Mouse (Mus musculus) myocyte (in vitro differentiated cells): ENCODE measurements around the gene Unc5b. TPM values are rescaled to one million over a fixed set of nuclear protein-coding genes. Genes with fewer than 3 reads are reported as not detected.

Experiments
- H3K27me3 ChIP-seq: one replicate; pipeline ENCODE4 v1.6.1; 2011; ENCODE audit not compliant: control insufficient read depth, insufficient read depth, insufficient read length
- H3K36me3 ChIP-seq: one replicate; pipeline ENCODE4 v1.6.1; 2011; ENCODE audit not compliant: control insufficient read depth, insufficient read depth
- H3K4me2 ChIP-seq: one replicate; pipeline ENCODE4 v1.6.1; 2011; ENCODE audit warnings: low read depth, control low read depth
- H3K4me3 ChIP-seq: one replicate; pipeline ENCODE4 v1.5.1; 2011; ENCODE audit warnings: mild to moderate bottlenecking, control low read depth, moderate library complexity
- H3K79me2 ChIP-seq: one replicate; pipeline ENCODE4 v1.6.1; 2011; ENCODE audit not compliant: control insufficient read depth, insufficient read depth
- H3ac ChIP-seq: one replicate; pipeline ENCODE4 v1.6.1; 2011; ENCODE audit not compliant: control insufficient read depth, insufficient read length
- CEBPB ChIP-seq: IDR thresholded peaks from 2 replicates; pipeline ENCODE4 v1.6.1; 2011; ENCODE audit warnings: mild to moderate bottlenecking, moderate library complexity; ENCODE audit not compliant: poor library complexity, insufficient read depth, severe bottlenecking
- E2F4 ChIP-seq: IDR thresholded peaks from one replicate; pipeline ENCODE4 v1.6.1; 2011; ENCODE audit warnings: mild to moderate bottlenecking, control low read depth, moderate library complexity; ENCODE audit not compliant: insufficient read depth
- MAX ChIP-seq: IDR thresholded peaks from one replicate; pipeline ENCODE4 v1.6.1; 2011; ENCODE audit warnings: low read depth, mild to moderate bottlenecking, control low read depth
- MYOD1 ChIP-seq, 3 experiments: IDR thresholded peaks; one replicate each; pipeline ENCODE4 v1.6.1; 2011; ENCODE audit warnings: control low read depth in 2 of 3, low read depth in 2 of 3, mild to moderate bottlenecking in 2 of 3, moderate library complexity in 1 of 3; ENCODE audit not compliant: insufficient read length in 2 of 3, control insufficient read depth in 1 of 3
- MYOG ChIP-seq, 3 experiments: IDR thresholded peaks; one replicate each; pipeline ENCODE4 v1.6.1; 2011; ENCODE audit warnings: control low read depth in 2 of 3, low read depth in 2 of 3, mild to moderate bottlenecking in 2 of 3; ENCODE audit not compliant: insufficient read length in 2 of 3, control insufficient read depth in 1 of 3, insufficient read depth in 1 of 3
- POLR2A ChIP-seq: IDR thresholded peaks from one replicate; pipeline ENCODE4 v1.6.1; 2011; ENCODE audit warnings: low read depth, mild to moderate bottlenecking, control low read depth, moderate library complexity; ENCODE audit not compliant: insufficient read length
- POLR2AphosphoS2 ChIP-seq: IDR thresholded peaks from one replicate; pipeline ENCODE4 v1.6.1; 2011; ENCODE audit warnings: low read depth, control low read depth; ENCODE audit not compliant: insufficient read length
- REST ChIP-seq: IDR thresholded peaks from one replicate; pipeline ENCODE4 v1.6.1; 2011; ENCODE audit warnings: mild to moderate bottlenecking, control low read depth, moderate library complexity; ENCODE audit not compliant: insufficient read depth, insufficient read length
- SRF ChIP-seq: IDR thresholded peaks from one replicate; pipeline ENCODE4 v1.6.1; 2011; ENCODE audit warnings: low read depth; ENCODE audit not compliant: control insufficient read depth, insufficient read length
- TCF12 ChIP-seq: IDR thresholded peaks from one replicate; pipeline ENCODE4 v1.6.1; 2011; ENCODE audit warnings: mild to moderate bottlenecking, control low read depth; ENCODE audit not compliant: poor library complexity, insufficient read depth, severe bottlenecking
- TCF3 ChIP-seq: IDR thresholded peaks from one replicate; pipeline ENCODE4 v1.6.1; 2011; ENCODE audit warnings: low read depth, control low read depth; ENCODE audit not compliant: insufficient read length
- USF1 ChIP-seq: IDR thresholded peaks from one replicate; pipeline ENCODE4 v1.6.1; 2011; ENCODE audit warnings: low read depth, mild to moderate bottlenecking, control low read depth, moderate library complexity
- polyA plus RNA-seq: library from polyadenylated mRNA; unstranded; fragments of >200 nt; fragmentation: generic; extraction: Trizol; gene quantifications from one replicate; pipeline ENCODE4 v1.2.1, GENCODE M21; 2012; ENCODE audit warnings: missing spikeins

The Unc5b gene
- polyA plus RNA-seq, 1 experiment: 91.9 TPM

DNA sequence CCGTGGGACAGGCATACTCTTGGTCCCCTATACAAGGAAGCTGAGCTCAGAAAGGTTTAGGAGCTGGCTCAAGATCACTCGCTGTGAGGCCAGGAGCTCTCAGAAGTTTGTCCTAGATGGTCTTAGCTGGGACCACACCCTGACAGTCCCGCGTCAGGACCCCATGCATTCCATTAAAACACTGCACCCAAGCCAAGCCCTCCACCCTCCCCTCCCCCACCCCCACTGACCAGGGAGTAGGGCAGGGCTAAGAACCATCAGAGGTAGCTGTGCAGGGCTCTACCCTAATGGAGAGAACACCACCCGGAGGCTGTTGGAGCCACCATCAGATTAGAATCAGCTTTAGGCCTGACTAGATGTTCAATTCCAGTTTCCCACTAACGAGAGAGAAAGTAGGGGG is 106.9 kb downstream of the Unc5b start:
- H3K79me2 ChIP-seq: no peaks in the 10 kb centered on the region
- H3K4me2 ChIP-seq: no peak overlapping the region
- H3ac ChIP-seq: no peak overlapping the region
- H3K4me3 ChIP-seq: no peak overlapping the region
- no peaks in the 10 kb centered on the region for H3K36me3 ChIP-seq
- TF ChIP-seq POLR2A: no peak
- no peak for TF ChIP-seq POLR2AphosphoS2
- TF ChIP-seq REST: no peak
- TF ChIP-seq SRF: no peak
- TF ChIP-seq MYOG (IDR thresholded peaks at IDR 0.05; ENCODE audit: control insufficient read depth in 1 of 3, insufficient read depth in 1 of 3, insufficient read length in 2 of 3, low read depth in 2 of 3): no peak
- no peak for TF ChIP-seq CEBPB
- no peak for TF ChIP-seq TCF12
- TF ChIP-seq TCF3: no peak
- no peak for TF ChIP-seq MYOD1 (IDR thresholded peaks at IDR 0.05; ENCODE audit: control insufficient read depth in 1 of 3, insufficient read length in 2 of 3, low read depth in 2 of 3)
- no peak for TF ChIP-seq MAX
- no peak for TF ChIP-seq USF1
- no peaks in the 10 kb centered on the region for H3K27me3 ChIP-seq

DNA sequence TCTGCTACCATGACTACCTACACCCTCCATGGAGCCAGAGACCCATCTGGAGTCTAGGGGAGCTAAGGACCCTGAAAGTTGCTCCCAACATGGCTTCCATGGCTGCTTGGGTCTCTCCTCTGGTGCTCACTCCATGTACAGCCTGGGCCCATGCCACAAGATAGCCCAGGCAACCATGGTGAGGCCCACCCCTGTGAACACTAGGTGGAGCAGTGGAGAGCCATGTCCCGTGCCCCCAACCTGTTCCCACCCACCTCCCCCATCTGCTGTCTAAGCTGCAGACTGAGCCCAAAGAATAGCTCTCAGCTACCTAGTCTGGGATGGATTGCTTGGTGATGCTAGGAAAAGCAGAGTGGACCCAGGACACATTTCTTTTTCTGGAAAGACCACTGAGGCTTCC is 108.0 kb downstream of the Unc5b start:
- Histone ChIP-seq H3K27me3 (no peaks in the 10 kb centered on the region), H3K4me3 (no peak overlapping the region), H3K36me3 (no peaks in the 10 kb centered on the region), H3ac (no peak overlapping the region), H3K4me2 (no peak overlapping the region), H3K79me2 (no peaks in the 10 kb centered on the region)
- TF ChIP-seq MYOD1 (IDR thresholded peaks at IDR 0.05; ENCODE audit: control insufficient read depth in 1 of 3, insufficient read length in 2 of 3, low read depth in 2 of 3) (no peak), REST (no peak), TCF3 (no peak), MYOG (IDR thresholded peaks at IDR 0.05; ENCODE audit: control insufficient read depth in 1 of 3, insufficient read depth in 1 of 3, insufficient read length in 2 of 3, low read depth in 2 of 3) (no peak), TCF12 (no peak), CEBPB (no peak), POLR2AphosphoS2 (no peak), POLR2A (no peak), USF1 (no peak), SRF (no peak), E2F4 (no peak), MAX (no peak)

DNA sequence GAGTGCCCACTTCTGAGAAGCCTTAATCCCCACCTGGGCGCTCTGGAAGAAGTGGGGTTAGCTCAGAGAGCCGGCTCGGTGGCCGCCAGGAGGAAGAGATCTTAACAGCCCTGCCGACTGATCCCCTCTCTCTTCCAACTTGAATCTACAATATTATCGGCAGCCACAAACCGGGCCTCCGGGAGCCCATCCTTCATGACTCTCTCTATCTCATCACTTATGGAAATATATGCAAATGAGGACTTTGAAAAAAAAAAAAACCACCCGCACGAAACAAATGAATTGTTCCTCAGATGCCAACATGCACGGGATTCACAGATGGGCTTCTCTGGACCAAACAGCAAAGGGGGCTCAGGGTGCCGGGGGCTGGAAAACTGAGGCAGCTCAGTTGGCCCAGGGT is 109.7 kb downstream of the Unc5b start:
- TF ChIP-seq MYOD1 (IDR thresholded peaks at IDR 0.05; ENCODE audit: control insufficient read depth in 1 of 3, insufficient read length in 2 of 3, low read depth in 2 of 3) (no peak), REST (no peak), POLR2AphosphoS2 (no peak), CEBPB (no peak), E2F4 (no peak), TCF3 (no peak), USF1 (no peak), MYOG (IDR thresholded peaks at IDR 0.05; ENCODE audit: control insufficient read depth in 1 of 3, insufficient read depth in 1 of 3, insufficient read length in 2 of 3, low read depth in 2 of 3) (no peak), SRF (no peak), POLR2A (no peak)
- Histone ChIP-seq H3K36me3 (no peaks in the 10 kb centered on the region), H3K79me2 (no peaks in the 10 kb centered on the region), H3K4me2 (no peak overlapping the region), H3K4me3 (no peak overlapping the region), H3K27me3 (no peaks in the 10 kb centered on the region), H3ac (no peak overlapping the region)

DNA sequence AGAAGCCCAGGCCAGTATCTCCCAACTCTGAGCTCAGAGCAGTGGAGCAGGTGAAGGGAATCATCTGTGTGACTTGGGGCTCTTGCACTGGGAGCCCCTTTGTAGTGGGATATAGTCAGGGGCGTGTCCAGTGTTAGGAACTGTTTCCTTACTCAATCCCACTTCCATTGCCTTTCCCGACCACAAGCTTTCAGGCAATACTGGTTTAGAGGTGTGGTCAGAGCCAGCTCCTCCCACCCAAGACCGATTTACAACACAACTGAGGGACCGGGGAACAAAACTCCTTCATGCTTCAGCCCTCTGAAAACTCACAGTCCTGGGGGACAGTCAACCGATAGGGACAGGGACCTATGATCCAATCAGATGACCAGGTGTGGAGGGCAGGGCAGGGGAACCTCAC is 110.9 kb downstream of the Unc5b start:
- TF ChIP-seq USF1 (no peak), TCF3 (no peak), SRF (no peak), MYOD1 (IDR thresholded peaks at IDR 0.05; ENCODE audit: control insufficient read depth in 1 of 3, insufficient read length in 2 of 3, low read depth in 2 of 3) (no peak), CEBPB (no peak), POLR2A (no peak), MAX (no peak), TCF12 (no peak), POLR2AphosphoS2 (no peak), MYOG (IDR thresholded peaks at IDR 0.05; ENCODE audit: control insufficient read depth in 1 of 3, insufficient read depth in 1 of 3, insufficient read length in 2 of 3, low read depth in 2 of 3) (no peak), REST (no peak), E2F4 (no peak)
- Histone ChIP-seq H3K36me3 (no peaks in the 10 kb centered on the region), H3K4me3 (no peak overlapping the region), H3K79me2 (no peaks in the 10 kb centered on the region), H3ac (no peak overlapping the region), H3K27me3 (no peaks in the 10 kb centered on the region), H3K4me2 (no peak overlapping the region)

DNA sequence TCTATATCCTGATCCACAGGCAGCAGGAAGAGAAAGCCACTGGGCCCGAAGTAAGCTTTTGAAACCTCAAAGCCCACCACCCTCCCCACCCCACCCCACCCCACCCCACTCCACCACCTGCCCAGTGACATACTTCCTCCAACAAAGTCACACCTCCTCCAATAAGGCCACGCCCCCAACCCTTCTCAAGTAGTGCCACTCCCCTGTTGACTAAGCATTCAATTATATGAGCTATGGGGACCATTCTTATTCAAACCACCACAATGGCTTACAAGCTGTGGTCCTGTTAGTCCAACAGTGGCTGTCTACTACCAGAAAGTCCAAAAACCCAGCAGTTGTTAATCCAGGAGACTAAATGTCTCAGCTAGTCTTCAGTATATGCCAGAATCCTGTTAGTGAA is 112.9 kb downstream of the Unc5b start:
- H3K27me3 ChIP-seq: no peaks in the 10 kb centered on the region
- no peak overlapping the region for H3ac ChIP-seq
- TF ChIP-seq MYOD1 (IDR thresholded peaks at IDR 0.05; ENCODE audit: control insufficient read depth in 1 of 3, insufficient read length in 2 of 3, low read depth in 2 of 3) (no peak), REST (no peak), POLR2AphosphoS2 (no peak), CEBPB (no peak), TCF3 (no peak), MAX (no peak), USF1 (no peak)
- H3K4me2 ChIP-seq: no peak overlapping the region
- no peaks in the 10 kb centered on the region for H3K36me3 ChIP-seq
- H3K4me3 ChIP-seq: no peak overlapping the region
- no peaks in the 10 kb centered on the region for H3K79me2 ChIP-seq
